Mouse (Mus musculus): ENCODE measurements around the gene Caps2.
A peak's percentile ranks its signal among the peaks of the same experiment; 100 is the strongest.

- no peak for TF ChIP-seq EP300 (IDR thresholded peaks at IDR 0.05; ENCODE audit: low read depth)
- TF ChIP-seq CTCF (IDR thresholded peaks at IDR 0.05; ENCODE audit: low read depth): peak; percentile 52
Measured at GRCm38 (mm10) chr10:112203463-112203862, 40.0 kb downstream of the Caps2 start.
